8 mouse cellular contexts compared by ENCODE assay signal in genomic region chr6:8259667-8260044, GRCm38 (mm10). TPM values are rescaled to one million over a fixed set of nuclear protein-coding genes. Genes with fewer than 3 reads are reported as not detected.
A peak's percentile ranks its signal among the peaks of the same experiment; 100 is the strongest.
DNase-seq lines count a peak whose midpoint lies in the region; ATAC-seq and TF ChIP-seq lines count a peak whose summit lies in the region.

No protein-coding gene starts in this region.

- peak overlapping the region; percentile 87 for H3K4me2 ChIP-seq in forebrain, embryonic 12.5 days
- H3K4me2 ChIP-seq in liver, embryonic 13.5 days, result peak overlapping the region; percentile 93
- H3K4me2 ChIP-seq in stomach, postnatal 0 days (replicated peaks; ENCODE audit: low read depth), result peak overlapping the region; percentile 90

- H3K4me3 ChIP-seq in kidney, adult 2 months (ENCODE audit: insufficient read depth, low read depth, low read length), result peak overlapping the region; percentile 75
- H3K4me3 ChIP-seq in MEL (ENCODE audit: control insufficient read depth in 1 of 2, insufficient read depth in 1 of 2, low read depth in 2 of 2, low read length in 2 of 2), result peak overlapping the region; percentile 82 to 90
- peak overlapping the region; percentile 81 for H3K4me3 ChIP-seq in forebrain, embryonic 12.5 days (replicated peaks)
- H3K4me3 ChIP-seq in liver, embryonic 13.5 days (replicated peaks), result peak overlapping the region; percentile 88
- H3K4me3 ChIP-seq in stomach, postnatal 0 days (ENCODE audit: low read depth, low read length), result peak overlapping the region; percentile 94

- TF ChIP-seq RAD21 in MEL (IDR thresholded peaks at IDR 0.05; ENCODE audit: low read depth, low read length), result no peak

- H3K9ac ChIP-seq in MEL (ENCODE audit: control insufficient read depth, low read depth, low read length, poor library complexity, severe bottlenecking), result peak overlapping the region; percentile 81
- peak overlapping the region; percentile 74 for H3K9ac ChIP-seq in forebrain, embryonic 12.5 days
- H3K9ac ChIP-seq in liver, embryonic 13.5 days, result peak overlapping the region; percentile 92
- H3K9ac ChIP-seq in stomach, postnatal 0 days (ENCODE audit: low read length), result peak overlapping the region; percentile 72

- no peak for ATAC-seq in forebrain, embryonic 12.5 days (ENCODE audit: low FRiP score)
- peak; percentile 6; the same call in 1 of the 2 replicates for ATAC-seq in liver, embryonic 13.5 days (ENCODE audit: low read depth)
- no peak; the same call in 1 of the 2 replicates for ATAC-seq in stomach, postnatal 0 days (ENCODE audit: low FRiP score, low TSS enrichment)

- no peaks in the 10 kb centered on the region for H3K9me3 ChIP-seq in MEL (replicated peaks; ENCODE audit: insufficient read depth, low read length)
- no peaks in the 10 kb centered on the region for H3K9me3 ChIP-seq in forebrain, embryonic 12.5 days
- no peaks in the 10 kb centered on the region for H3K9me3 ChIP-seq in liver, embryonic 13.5 days (replicated peaks)
- no peaks in the 10 kb centered on the region for H3K9me3 ChIP-seq in stomach, postnatal 0 days (ENCODE audit: control insufficient read depth, low read length)

- DNase-seq in kidney, adult 2 months, result no peak
- DNase-seq in kidney, postnatal 25 days, result no peak
- no peak for DNase-seq in MEL (ENCODE audit: low read depth, low spot score)
- DNase-seq in liver, embryonic 13.5 days, result no peak
- no peak for DNase-seq in stomach, postnatal 0 days (ENCODE audit: low spot score)
- no peak for DNase-seq in yolk sac, embryonic 10.5 days (ENCODE audit: low spot score)
- DNase-seq in right cerebral cortex, adult 2 months (ENCODE audit: low spot score in 2 of 2), result no peak

- peaks cover 13% of the 10 kb centered on the region for H3K79me2 ChIP-seq in MEL (ENCODE audit: control insufficient read depth, insufficient read depth, low read length, poor library complexity)

- H3K36me3 ChIP-seq in kidney, adult 2 months (ENCODE audit: control insufficient read depth, insufficient read depth, low read length), result no peaks in the 10 kb centered on the region
- peaks cover 5 to 8% of the 10 kb centered on the region in 2 experiments; a peak in 3 of 4 replicates for H3K36me3 ChIP-seq in MEL (ENCODE audit: control insufficient read depth in 1 of 2, insufficient read depth in 2 of 2, low read length in 2 of 2)
- H3K36me3 ChIP-seq in forebrain, embryonic 12.5 days (replicated peaks), result peaks cover 4% of the 10 kb centered on the region; the same call in 1 of the 2 replicates
- peaks cover 7% of the 10 kb centered on the region for H3K36me3 ChIP-seq in liver, embryonic 13.5 days
- no peaks in the 10 kb centered on the region for H3K36me3 ChIP-seq in stomach, postnatal 0 days (ENCODE audit: control insufficient read depth, insufficient read depth, low read length)

- peaks cover 2% of the 10 kb centered on the region; the same call in 1 of the 2 replicates for H3K4me1 ChIP-seq in kidney, adult 2 months (ENCODE audit: control insufficient read depth, insufficient read depth, low read length)
- peaks cover 0 to 7% of the 10 kb centered on the region in 2 experiments; a peak in 2 of 4 replicates for H3K4me1 ChIP-seq in MEL (ENCODE audit: control insufficient read depth in 1 of 2, insufficient read depth in 2 of 2, low read length in 2 of 2)
- H3K4me1 ChIP-seq in forebrain, embryonic 12.5 days, result peaks cover 19% of the 10 kb centered on the region
- peaks cover 20% of the 10 kb centered on the region for H3K4me1 ChIP-seq in liver, embryonic 13.5 days (replicated peaks)
- no peaks in the 10 kb centered on the region for H3K4me1 ChIP-seq in stomach, postnatal 0 days (replicated peaks; ENCODE audit: control insufficient read depth, insufficient read depth)

- WGBS in kidney, adult 2 months, result under 1% methylated on average over 8 of the region's 8 CpGs
- WGBS in forebrain, embryonic 12.5 days, result under 1% methylated on average over 8 of the region's 8 CpGs
- under 1% methylated on average over 8 of the region's 8 CpGs for WGBS in liver, embryonic 13.5 days (ENCODE audit: insufficient replicate concordance)
- 0% methylated on average over 8 of the region's 8 CpGs for WGBS in stomach, postnatal 0 days

- no peaks in the 10 kb centered on the region for H3K27me3 ChIP-seq in kidney, adult 2 months (replicated peaks; ENCODE audit: control insufficient read depth, insufficient read depth, low read length)
- H3K27me3 ChIP-seq in MEL (ENCODE audit: control insufficient read depth in 1 of 2, insufficient read depth in 2 of 2, low read length in 2 of 2), result no peaks in the 10 kb centered on the region
- no peaks in the 10 kb centered on the region for H3K27me3 ChIP-seq in forebrain, embryonic 12.5 days
- no peaks in the 10 kb centered on the region for H3K27me3 ChIP-seq in liver, embryonic 13.5 days
- no peaks in the 10 kb centered on the region for H3K27me3 ChIP-seq in stomach, postnatal 0 days (ENCODE audit: control insufficient read depth, insufficient read depth, low read length)

- TF ChIP-seq POLR2A in kidney, adult 2 months (IDR thresholded peaks at IDR 0.05; ENCODE audit: low read depth, low read length), result no peak
- no peak for TF ChIP-seq POLR2A in MEL (IDR thresholded peaks at IDR 0.05; ENCODE audit: control insufficient read depth in 1 of 2, insufficient read depth in 1 of 2, low read depth in 1 of 2, low read length in 2 of 2, poor library complexity in 1 of 2)

- TF ChIP-seq CTCF in kidney, adult 2 months (conservative IDR thresholded peaks at IDR 0.05; ENCODE audit: insufficient read depth, insufficient read length, low read depth, low read length), result no peak
- TF ChIP-seq CTCF in MEL (IDR thresholded peaks at IDR 0.05 in 2 of 3, conservative IDR thresholded peaks at IDR 0.05 in 1 of 3; ENCODE audit: control insufficient read depth in 1 of 3, insufficient read depth in 1 of 3, low read depth in 2 of 3, low read length in 3 of 3, poor library complexity in 1 of 3, severe bottlenecking in 1 of 3), result no peak
- TF ChIP-seq CTCF in stomach, postnatal 0 days (IDR thresholded peaks at IDR 0.05; ENCODE audit: low read depth), result no peak

- H3K27ac ChIP-seq in kidney, adult 2 months (ENCODE audit: insufficient read depth, low read depth, low read length), result peak overlapping the region; percentile 78
- H3K27ac ChIP-seq in MEL (ENCODE audit: control insufficient read depth, low read depth, low read length), result peak overlapping the region; percentile 56; the same call in 1 of the 2 replicates
- peak overlapping the region; percentile 77 for H3K27ac ChIP-seq in forebrain, embryonic 12.5 days
- peak overlapping the region; percentile 80 for H3K27ac ChIP-seq in liver, embryonic 13.5 days
- peak overlapping the region; percentile 83 for H3K27ac ChIP-seq in stomach, postnatal 0 days (replicated peaks)

- no peak for TF ChIP-seq EP300 in MEL (IDR thresholded peaks at IDR 0.05; ENCODE audit: low read depth in 1 of 2, low read length in 2 of 2)
- no peak for TF ChIP-seq EP300 in stomach, postnatal 0 days (optimal IDR thresholded peaks at IDR 0.05)

TF ChIP-seq in MEL, 35 proteins besides CTCF, POLR2A, EP300 and RAD21:
- TF ChIP-seq MAZ (IDR thresholded peaks at IDR 0.05; ENCODE audit: low read depth, low read length) (no peak), JUND (IDR thresholded peaks at IDR 0.05; ENCODE audit: low read depth, low read length) (no peak), GABPA (IDR thresholded peaks at IDR 0.05; ENCODE audit: low read depth, low read length) (no peak), NELFE (IDR thresholded peaks at IDR 0.05; ENCODE audit: low read depth, low read length) (no peak), SIN3A (IDR thresholded peaks at IDR 0.05; ENCODE audit: low read length) (peak; percentile 16; the same call in 1 of the 2 replicates), MXI1 (IDR thresholded peaks at IDR 0.05; ENCODE audit: low read depth, low read length) (peak; percentile 29; the same call in 1 of the 2 replicates)

RNA-seq across cellular contexts. Expression of gene Gm45062, which starts 0.4 kb away (rescaled TPM):
- 1.0 and 2.0 TPM in 2 replicates for polyA plus RNA-seq in kidney, adult 2 months (2012; rRNA removed)
- 2.2 and 3.0 TPM in 2 replicates for total RNA-seq in MEL (2012; rRNA removed)
- 1 to 10 TPM in 1 of 2 experiments, not detected in 1; 3.6 TPM for polyA plus RNA-seq in MEL (2012; ENCODE audit: insufficient read depth in 1 of 2, insufficient read length in 2 of 2, low read depth in 1 of 2, low replicate concordance in 2 of 2, missing spikeins in 1 of 2)
- polyA plus RNA-seq in forebrain, embryonic 12.5 days (2016; fragmentation: Nextera tagmentation; extraction: Ambion mirVana), result 18.3 and 21.0 TPM in 2 replicates
- 1.4 and 1.5 TPM in 2 replicates for polyA plus RNA-seq in liver, embryonic 13.5 days (2015; fragmentation: Nextera tagmentation; extraction: Ambion mirVana)
- polyA plus RNA-seq in stomach, postnatal 0 days (2015; fragmentation: Nextera tagmentation; extraction: Ambion mirVana), result 1.9 and 2.3 TPM in 2 replicates

RNA-seq across cellular contexts. Expression of gene Umad1, which starts 0.6 kb away (rescaled TPM):
- polyA plus RNA-seq in kidney, adult 2 months (2012; rRNA removed), result 21.9 and 23.0 TPM in 2 replicates
- total RNA-seq in MEL (2012; rRNA removed), result 5.3 and 5.9 TPM in 2 replicates
- 1 to 10 TPM in 1 of 2 experiments, not detected in 1; 9.7 TPM for polyA plus RNA-seq in MEL (2012; ENCODE audit: insufficient read depth in 1 of 2, insufficient read length in 2 of 2, low read depth in 1 of 2, low replicate concordance in 2 of 2, missing spikeins in 1 of 2)
- polyA plus RNA-seq in forebrain, embryonic 12.5 days (2016; fragmentation: Nextera tagmentation; extraction: Ambion mirVana), result 21.2 and 22.4 TPM in 2 replicates
- polyA plus RNA-seq in liver, embryonic 13.5 days (2015; fragmentation: Nextera tagmentation; extraction: Ambion mirVana), result 15.7 and 19.9 TPM in 2 replicates
- 17.9 and 18.8 TPM in 2 replicates for polyA plus RNA-seq in stomach, postnatal 0 days (2015; fragmentation: Nextera tagmentation; extraction: Ambion mirVana)

RNA-seq across cellular contexts. Expression of gene Rpa3, which starts 0.7 kb away (rescaled TPM):
- 2.9 and 5.0 TPM in 2 replicates for polyA plus RNA-seq in kidney, adult 2 months (2012; rRNA removed)
- 77.2 and 78.2 TPM in 2 replicates for total RNA-seq in MEL (2012; rRNA removed)
- polyA plus RNA-seq in MEL (2012; ENCODE audit: insufficient read depth in 1 of 2, insufficient read length in 2 of 2, low read depth in 1 of 2, low replicate concordance in 2 of 2, missing spikeins in 1 of 2), result 10 to 100 TPM in 1 of 2 experiments, not detected in 1; 80.9 TPM
- 187 and 194 TPM in 2 replicates for polyA plus RNA-seq in forebrain, embryonic 12.5 days (2016; fragmentation: Nextera tagmentation; extraction: Ambion mirVana)
- 127 and 158 TPM in 2 replicates for polyA plus RNA-seq in liver, embryonic 13.5 days (2015; fragmentation: Nextera tagmentation; extraction: Ambion mirVana)
- polyA plus RNA-seq in stomach, postnatal 0 days (2015; fragmentation: Nextera tagmentation; extraction: Ambion mirVana), result 96.9 and 99.5 TPM in 2 replicates

RNA-seq across cellular contexts. Expression of gene Mios, which starts 50.6 kb away (rescaled TPM):
- 3.3 and 3.8 TPM in 2 replicates for polyA plus RNA-seq in kidney, adult 2 months (2012; rRNA removed)
- total RNA-seq in MEL (2012; rRNA removed), result 15.1 and 15.6 TPM in 2 replicates
- polyA plus RNA-seq in MEL (2012; ENCODE audit: insufficient read depth in 1 of 2, insufficient read length in 2 of 2, low read depth in 1 of 2, low replicate concordance in 2 of 2, missing spikeins in 1 of 2), result 10 to 100 TPM in 1 of 2 experiments, not detected in 1; 11.4 TPM
- polyA plus RNA-seq in forebrain, embryonic 12.5 days (2016; fragmentation: Nextera tagmentation; extraction: Ambion mirVana), result 25.2 and 25.3 TPM in 2 replicates
- polyA plus RNA-seq in liver, embryonic 13.5 days (2015; fragmentation: Nextera tagmentation; extraction: Ambion mirVana), result 15.8 and 20.0 TPM in 2 replicates
- polyA plus RNA-seq in stomach, postnatal 0 days (2015; fragmentation: Nextera tagmentation; extraction: Ambion mirVana), result 11.9 and 12.7 TPM in 2 replicates
